Mouse (Mus musculus) embryonic facial prominence, embryonic 11.5 days (tissue): ENCODE data around the gene BC005537. TPM values are rescaled to one million over a fixed set of nuclear protein-coding genes. Genes with fewer than 3 reads are reported as not detected.
A peak's percentile ranks its signal among the peaks of the same experiment; 100 is the strongest.

Source experiments
- ATAC-seq: fragments of 200-750 bp; cut with Nextera tagmentation; replicated peaks from 2 replicates; pipeline ENCODE4 v1.8.0; 2017; ENCODE audit warnings: low read depth; ENCODE audit not compliant: insufficient number of reproducible peaks, low FRiP score, low TSS enrichment
- DNase-seq: peaks from one replicate; pipeline ENCODE4 v3.0.0-alpha.2; 2015; ENCODE audit warnings: low spot score
- H3K27ac ChIP-seq: fragments of 300-500 bp; sonication (generic); replicated peaks from 2 replicates; pipeline ENCODE4 v1.5.1; 2014; ENCODE audit warnings: mild to moderate bottlenecking, low read depth, low read length, control low read depth
- H3K27me3 ChIP-seq: fragments of 300-500 bp; sonication (generic); 2 replicates; pipeline ENCODE4 v1.6.1; 2014; ENCODE audit warnings: mild to moderate bottlenecking, low read length, moderate library complexity, mixed read lengths; ENCODE audit not compliant: control insufficient read depth, insufficient read depth
- H3K36me3 ChIP-seq: fragments of 300-500 bp; sonication (generic); replicated peaks from 2 replicates; pipeline ENCODE4 v1.6.1; 2014; ENCODE audit warnings: low read depth, mild to moderate bottlenecking, low read length, moderate library complexity, mixed read lengths; ENCODE audit not compliant: control insufficient read depth, insufficient read depth
- H3K4me1 ChIP-seq: fragments of 300-500 bp; sonication (generic); 2 replicates; pipeline ENCODE4 v1.6.1; 2014; ENCODE audit warnings: low read length, mixed read lengths; ENCODE audit not compliant: control insufficient read depth, insufficient read depth
- H3K4me2 ChIP-seq: fragments of 300-500 bp; sonication (generic); 2 replicates; pipeline ENCODE4 v1.6.1; 2014; ENCODE audit warnings: low read depth, mild to moderate bottlenecking, control low read depth, low read length, moderate library complexity
- H3K4me3 ChIP-seq: fragments of 300-500 bp; sonication (generic); 2 replicates; pipeline ENCODE4 v1.5.1; 2014; ENCODE audit warnings: low read depth, low read length, control low read depth
- H3K9ac ChIP-seq: fragments of 300-500 bp; sonication (generic); replicated peaks from 2 replicates; pipeline ENCODE4 v1.6.1; 2014; ENCODE audit warnings: mild to moderate bottlenecking, control low read depth, low read length
- H3K9me3 ChIP-seq: fragments of 300-500 bp; sonication (generic); replicated peaks from 2 replicates; pipeline ENCODE4 v1.6.1; 2016; ENCODE audit warnings: mild to moderate bottlenecking, low read length, inconsistent platforms, mixed read lengths; ENCODE audit not compliant: control insufficient read depth
- WGBS: fragments of 180-500 bp; shearing (Covaris S2); extraction: QIAGEN DNeasy Blood & Tissue Kit; methylation state at CpG from one replicate; pipeline ENCODE4 v1.1.7; 2014; 5-methylcytosine and 5-hydroxymethylcytosine counted together
- polyA plus RNA-seq: library from polyadenylated mRNA; unstranded; fragments of >200 nt; fragmentation: Nextera tagmentation; extraction: Ambion mirVana; gene quantifications from 2 replicates; pipeline ENCODE4 v1.2.1, GENCODE M21; 2014

The BC005537 gene
- polyA plus RNA-seq = 21.0 and 21.2 TPM in 2 replicates

DNA sequence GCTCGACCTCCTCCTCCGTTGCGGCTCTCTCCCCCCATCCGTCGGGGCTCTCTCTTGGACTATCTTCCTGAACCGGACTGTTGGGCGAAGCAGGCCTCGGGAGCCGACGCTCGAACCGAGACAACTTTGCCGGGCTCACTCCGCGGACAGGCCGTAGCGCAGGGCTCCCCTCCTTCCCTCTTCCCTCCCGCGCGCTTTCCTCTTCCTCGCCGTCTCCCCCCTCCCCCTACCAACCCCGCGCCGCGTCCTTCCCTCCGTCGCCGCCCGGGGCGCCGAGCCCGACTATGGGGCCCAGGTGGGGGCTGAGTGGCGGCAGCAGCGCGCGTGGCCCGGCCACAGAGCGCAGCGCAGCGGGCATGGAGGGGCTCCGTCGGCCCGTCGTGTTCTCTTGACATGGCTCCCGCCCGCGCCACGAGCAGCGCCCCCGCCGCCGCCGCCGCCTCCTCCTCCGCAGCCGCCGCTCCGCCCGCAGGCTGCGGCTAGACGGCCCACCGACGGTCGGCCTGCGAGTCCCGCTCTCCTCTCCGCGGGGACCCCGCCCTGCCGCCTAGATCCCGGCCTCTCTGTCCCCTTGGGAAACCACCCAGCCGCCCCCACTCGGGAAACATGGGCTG lies at the start of gene BC005537:
TSS of gene BC005537 (plus strand) at position 350 of the 614 bp plus-strand sequence.
- Histone ChIP-seq H3K36me3 (no peaks in the 10 kb centered on the region; the same call in 1 of the 2 replicates), H3K4me1 (no peaks in the 10 kb centered on the region), H3K4me3 (peak within 1 kb of the TSS; percentile 100), H3K27ac (peak within 1 kb of the TSS; percentile 99), H3K9ac (peak within 1 kb of the TSS; percentile 98), H3K4me2 (peak within 1 kb of the TSS; percentile 61), H3K27me3 (no peaks in the 10 kb centered on the region), H3K9me3 (no peaks in the 10 kb centered on the region)
- WGBS = 0% methylated on average over 52 of the region's 74 CpGs
- DNase-seq (peak; percentile 72), ATAC-seq (peak; percentile 61)

DNA sequence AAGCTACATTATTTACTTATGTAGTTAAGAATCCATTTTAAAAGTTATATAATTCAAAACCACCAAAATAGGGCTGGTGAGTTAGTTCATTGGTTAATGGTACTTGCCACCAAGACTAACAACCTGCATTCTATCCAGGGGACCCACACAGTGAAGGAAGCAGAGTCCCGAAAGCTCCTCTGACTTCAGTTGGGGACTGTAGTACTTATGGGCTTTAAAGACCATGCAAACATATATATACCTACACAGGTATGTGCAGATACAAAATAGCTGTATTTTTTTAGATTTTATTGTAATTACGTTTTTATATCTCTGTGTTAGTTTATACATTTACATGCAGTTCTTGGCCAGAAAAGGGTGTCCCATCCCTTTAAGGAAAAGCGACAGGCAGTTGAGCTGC lies 44.7 kb upstream of the BC005537 start:
- Histone ChIP-seq H3K36me3 (no peaks in the 10 kb centered on the region; the same call in 1 of the 2 replicates), H3K27me3 (no peaks in the 10 kb centered on the region), H3K4me3 (no peak overlapping the region), H3K27ac (no peak overlapping the region), H3K9me3 (no peaks in the 10 kb centered on the region), H3K4me1 (no peaks in the 10 kb centered on the region), H3K4me2 (no peak overlapping the region), H3K9ac (no peak overlapping the region)
- DNase-seq = no peak
- ATAC-seq = no peak
- 97% methylated on average over 3 of the region's 3 CpGs for WGBS

DNA sequence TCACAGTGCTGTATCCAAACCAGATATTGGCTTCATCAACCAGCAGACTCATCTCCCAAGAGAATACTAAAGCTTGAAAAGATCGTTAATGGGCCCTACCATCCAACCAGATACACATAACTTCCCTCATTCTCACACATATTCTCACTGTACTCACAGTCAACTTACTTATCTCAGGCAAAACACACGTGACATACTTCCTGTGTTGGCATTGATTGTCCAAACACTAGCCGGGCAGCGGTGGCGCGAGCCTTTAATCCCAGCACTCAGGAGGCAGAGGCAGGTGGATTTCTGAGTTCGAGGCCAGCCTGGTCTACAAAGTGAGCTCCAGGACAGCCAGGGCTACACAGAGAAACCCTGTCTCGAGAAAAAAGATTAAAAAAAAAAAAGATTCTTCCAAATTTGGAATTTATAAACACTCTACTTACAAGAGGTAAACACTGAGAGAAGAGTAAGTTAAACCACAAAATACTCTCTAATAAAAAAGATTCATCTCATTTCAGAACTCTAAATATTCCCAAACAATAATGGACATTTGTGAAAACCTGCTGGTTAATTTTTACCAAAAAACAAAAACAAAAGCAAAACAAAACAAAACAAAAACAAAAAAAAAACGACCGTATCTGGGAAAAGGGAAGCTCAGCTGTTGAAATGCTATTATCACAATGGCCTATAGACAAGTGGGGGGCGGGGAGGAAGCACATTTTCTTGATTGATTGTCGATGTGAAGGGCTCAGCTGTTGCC lies 43.5 kb upstream of the BC005537 start:
- H3K27me3 ChIP-seq = no peaks in the 10 kb centered on the region
- no peaks in the 10 kb centered on the region for H3K9me3 ChIP-seq
- no peak overlapping the region for H3K4me2 ChIP-seq
- no peak overlapping the region for H3K9ac ChIP-seq
- no peaks in the 10 kb centered on the region for H3K4me1 ChIP-seq
- no peaks in the 10 kb centered on the region; the same call in 1 of the 2 replicates for H3K36me3 ChIP-seq
- H3K27ac ChIP-seq = no peak overlapping the region
- 89% methylated on average over 12 of the region's 12 CpGs for WGBS
- H3K4me3 ChIP-seq = no peak overlapping the region
- DNase-seq (no peak), ATAC-seq (no peak)

- DNase-seq = no peak
- H3K4me3 ChIP-seq = no peak overlapping the region
- H3K9ac ChIP-seq = no peak overlapping the region
- no peak overlapping the region for H3K27ac ChIP-seq
- no peak overlapping the region for H3K4me2 ChIP-seq
- H3K9me3 ChIP-seq = no peaks in the 10 kb centered on the region
- no peak for ATAC-seq
- WGBS = 91% methylated on average over 10 of the region's 10 CpGs
- no peaks in the 10 kb centered on the region for H3K27me3 ChIP-seq
- no peaks in the 10 kb centered on the region; the same call in 1 of the 2 replicates for H3K36me3 ChIP-seq
- no peaks in the 10 kb centered on the region for H3K4me1 ChIP-seq
Measured at GRCm38 (mm10) chr13:24759451-24759850, 42.0 kb upstream of the BC005537 start.

DNA sequence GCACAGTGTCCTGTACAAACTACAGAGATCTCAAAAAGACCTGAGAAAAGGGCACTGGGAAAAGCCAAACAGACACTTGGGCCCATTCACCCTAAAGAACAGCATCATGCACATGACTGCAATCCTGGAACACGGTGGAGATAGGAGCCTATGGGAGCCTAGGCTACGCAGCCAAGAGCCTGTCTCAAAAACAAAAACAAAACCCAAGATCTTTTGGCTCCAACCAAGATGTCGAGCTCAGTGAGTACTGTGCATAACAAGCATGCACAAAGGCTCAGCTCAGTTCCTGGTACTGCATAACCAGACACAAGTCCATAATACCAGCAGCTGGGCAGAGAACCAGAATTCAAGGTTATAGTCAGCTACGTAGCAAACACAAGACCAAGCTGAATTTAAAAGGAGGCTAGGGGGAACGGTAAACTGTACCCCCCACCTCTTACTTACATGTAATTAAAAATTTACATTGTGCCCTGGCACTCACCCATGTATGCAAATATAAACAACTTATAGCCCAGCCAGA lies 41.0 kb upstream of the BC005537 start:
- H3K27me3 ChIP-seq = no peaks in the 10 kb centered on the region
- H3K9ac ChIP-seq = peak overlapping the region; percentile 93
- H3K4me3 ChIP-seq = peak overlapping the region; percentile 94
- no peak for DNase-seq
- H3K27ac ChIP-seq = no peak overlapping the region
- no peak for ATAC-seq
- H3K4me2 ChIP-seq = peak overlapping the region; percentile 69; the same call in 1 of the 2 replicates
- H3K9me3 ChIP-seq = no peaks in the 10 kb centered on the region
- 75% methylated on average over 5 of the region's 5 CpGs for WGBS
- no peaks in the 10 kb centered on the region for H3K4me1 ChIP-seq
- H3K36me3 ChIP-seq = no peaks in the 10 kb centered on the region; the same call in 1 of the 2 replicates

- Histone ChIP-seq H3K9me3 (no peaks in the 10 kb centered on the region), H3K9ac (peak overlapping the region; percentile 93), H3K27ac (peak overlapping the region; percentile 88), H3K4me3 (peak overlapping the region; percentile 94), H3K4me2 (peak overlapping the region; percentile 69), H3K27me3 (no peaks in the 10 kb centered on the region), H3K36me3 (no peaks in the 10 kb centered on the region; the same call in 1 of the 2 replicates), H3K4me1 (no peaks in the 10 kb centered on the region)
- WGBS = 5% methylated on average over 10 of the region's 10 CpGs
- no peak for DNase-seq
- ATAC-seq = no peak
Measured at GRCm38 (mm10) chr13:24761083-24761402, 40.4 kb upstream of the BC005537 start.

DNA sequence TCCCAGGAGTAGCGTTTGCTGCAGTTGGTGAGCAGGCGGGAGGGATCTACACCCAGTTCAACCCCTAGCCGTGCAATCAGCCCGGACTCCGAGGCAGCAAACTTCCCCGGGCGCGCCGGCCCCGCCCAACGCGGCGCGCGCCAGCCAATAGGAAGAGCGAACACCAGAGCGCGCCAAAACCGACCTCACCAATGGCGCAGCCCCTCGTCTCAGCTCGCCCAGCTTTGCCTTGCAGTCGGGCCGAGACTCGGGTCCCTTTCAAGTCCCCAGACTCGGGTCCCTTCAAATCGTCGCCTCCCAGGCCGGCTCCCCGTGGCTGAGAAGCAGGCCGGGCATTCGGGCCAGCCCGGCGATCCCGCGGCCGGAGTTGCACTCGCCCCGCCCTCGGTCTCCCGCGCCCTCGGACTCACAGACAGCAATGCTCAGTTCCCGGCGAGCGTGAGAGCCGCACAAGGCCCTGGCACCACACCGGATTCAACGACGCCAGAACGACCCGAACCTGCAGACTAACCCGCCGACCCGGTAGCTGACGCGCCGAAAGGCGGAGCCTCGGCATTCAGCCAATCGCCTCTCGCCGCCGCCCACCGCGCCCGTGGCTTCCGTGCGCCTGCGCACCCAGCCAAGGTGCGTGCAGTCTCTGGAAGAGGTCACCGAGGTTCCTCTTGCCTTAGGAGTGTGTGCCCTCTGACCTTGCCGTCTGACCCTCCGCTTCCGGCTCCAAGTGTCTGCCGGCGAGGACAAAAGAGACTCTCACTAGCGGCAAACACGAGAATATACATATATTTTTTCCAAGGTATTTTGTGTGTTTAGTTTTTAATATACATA lies 39.8 kb upstream of the BC005537 start, which contains the start of gene Gmnn:
TSS of gene Gmnn (minus strand) at position 521 of the 825 bp plus-strand sequence.
- Histone ChIP-seq H3K4me3 (peak within 1 kb of the TSS; percentile 94), H3K27me3 (no peaks in the 10 kb centered on the region), H3K36me3 (no peaks in the 10 kb centered on the region; the same call in 1 of the 2 replicates), H3K4me2 (peak within 1 kb of the TSS; percentile 69), H3K4me1 (no peaks in the 10 kb centered on the region), H3K27ac (peak within 1 kb of the TSS; percentile 88), H3K9me3 (no peaks in the 10 kb centered on the region), H3K9ac (peak within 1 kb of the TSS; percentile 93)
- DNase-seq (peak; percentile 94), ATAC-seq (peak; percentile 97)
- under 1% methylated on average over 73 of the region's 79 CpGs for whole genome bisulfite sequencing
